8 mouse cellular contexts compared by ENCODE assay signal in the genomic region with DNA sequence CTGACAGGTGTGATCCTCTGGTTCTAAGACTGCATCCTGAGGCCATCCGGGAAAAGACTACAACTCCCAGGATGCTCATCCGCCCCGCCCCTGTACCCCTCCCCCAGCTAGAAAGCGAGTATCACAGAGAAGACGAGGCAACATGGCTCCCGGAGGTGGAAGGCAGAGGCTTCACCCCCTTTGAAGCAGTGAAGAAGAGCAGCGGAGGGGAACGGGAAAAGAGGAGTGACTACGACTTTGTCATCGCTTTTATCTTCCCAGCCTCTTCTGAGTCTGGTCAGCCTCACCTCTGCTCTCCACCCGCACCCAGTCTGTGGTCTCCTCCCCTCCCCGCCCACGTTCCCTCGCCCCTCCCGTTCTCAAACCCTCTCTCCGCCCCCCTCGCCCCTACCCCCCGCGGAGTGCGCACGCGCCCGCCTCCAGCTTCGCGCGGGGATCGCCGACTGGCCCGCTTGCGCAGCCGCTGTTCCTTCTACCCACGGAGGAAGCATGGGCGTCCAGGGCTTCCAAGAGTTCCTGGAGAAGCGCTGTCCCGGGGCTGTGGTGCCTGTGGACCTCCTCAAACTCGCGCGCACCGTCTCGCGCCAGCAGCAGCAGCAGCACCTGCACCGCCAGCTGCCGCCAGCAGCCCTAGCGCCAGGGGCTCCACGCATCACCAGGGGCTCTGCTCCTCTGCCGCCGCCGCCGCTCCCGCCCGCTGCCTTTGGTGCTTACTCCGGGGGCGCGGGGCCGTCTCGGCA. TPM values are rescaled to one million over a fixed set of nuclear protein-coding genes. Genes with fewer than 3 reads are reported as not detected.
DNase-seq lines count a peak whose midpoint lies in the region; ATAC-seq lines count a peak whose summit lies in the region.

A gene (plus strand): TSS at position 415 of the 740 bp plus-strand sequence.

- peak within 1 kb of the TSS; percentile 58 for H3K4me2 ChIP-seq in hindbrain, embryonic 11.5 days (replicated peaks; ENCODE audit: low read depth, low read length)
- H3K4me2 ChIP-seq in lung, embryonic 16.5 days (ENCODE audit: low read depth, low read length) = peak within 1 kb of the TSS; percentile 66

- H3K4me3 ChIP-seq in hindbrain, embryonic 11.5 days (ENCODE audit: low read depth, low read length) = peak within 1 kb of the TSS; percentile 61
- peak within 1 kb of the TSS; percentile 71 for H3K4me3 ChIP-seq in lung, embryonic 16.5 days (ENCODE audit: low read length)

- H3K27me3 ChIP-seq in hindbrain, embryonic 11.5 days (ENCODE audit: control insufficient read depth, insufficient read depth, low read length) = peaks cover 2% of the 10 kb centered on the region; the same call in 1 of the 2 replicates
- H3K27me3 ChIP-seq in lung, embryonic 16.5 days (ENCODE audit: control insufficient read depth, insufficient read depth, low read depth, low read length) = 0 out of 2 replicates have a peak, but pooled peaks cover 2% of the 10 kb centered on the region

- no peaks in the 10 kb centered on the region for H3K4me1 ChIP-seq in hindbrain, embryonic 11.5 days (replicated peaks; ENCODE audit: control insufficient read depth, insufficient read depth, low read length)
- 0 out of 2 replicates have a peak, but pooled peaks cover 3% of the 10 kb centered on the region for H3K4me1 ChIP-seq in lung, embryonic 16.5 days (replicated peaks; ENCODE audit: control insufficient read depth, insufficient read depth, low read length)

- peak; percentile 94 for ATAC-seq in hindbrain, embryonic 11.5 days (ENCODE audit: low FRiP score)
- peak; percentile 95 for ATAC-seq in lung, embryonic 16.5 days (ENCODE audit: low read depth)

- 17% methylated on average over 37 of the region's 56 CpGs for WGBS in hindbrain, embryonic 11.5 days
- WGBS in lung, embryonic 16.5 days = 8% methylated on average over 35 of the region's 56 CpGs

- peak; percentile 89 for DNase-seq in NIH3T3 (ENCODE audit: low read depth)
- DNase-seq in cerebellum, adult 9-11 months = peak; percentile 87
- DNase-seq in frontal cortex, adult 2 months (ENCODE audit: extremely low spot score in 1 of 2, low spot score in 1 of 2) = peak; percentile 32 to 86
- DNase-seq in hindbrain, embryonic 11.5 days (ENCODE audit: low spot score) = peak; percentile 84
- peak; percentile 84 for DNase-seq in layer of hippocampus, adult 9-11 months
- peak; percentile 64 for DNase-seq in ovary, postnatal 10 days (ENCODE audit: low spot score)
- peak; percentile 85 for DNase-seq in thymus, postnatal 0 days (ENCODE audit: low spot score)

- peak within 1 kb of the TSS; percentile 48 for H3K27ac ChIP-seq in hindbrain, embryonic 11.5 days (ENCODE audit: low read depth, low read length)
- H3K27ac ChIP-seq in lung, embryonic 16.5 days (ENCODE audit: low read length) = peak within 1 kb of the TSS; percentile 83

- no peaks in the 10 kb centered on the region for H3K9me3 ChIP-seq in hindbrain, embryonic 11.5 days (ENCODE audit: control insufficient read depth, low read length)
- H3K9me3 ChIP-seq in lung, embryonic 16.5 days (ENCODE audit: control insufficient read depth, low read length) = no peaks in the 10 kb centered on the region

- H3K36me3 ChIP-seq in hindbrain, embryonic 11.5 days (ENCODE audit: control insufficient read depth, insufficient read depth, low read length) = no peaks in the 10 kb centered on the region
- no peaks in the 10 kb centered on the region for H3K36me3 ChIP-seq in lung, embryonic 16.5 days (ENCODE audit: control insufficient read depth, insufficient read depth, low read length)

- peak within 1 kb of the TSS; percentile 63 for H3K9ac ChIP-seq in hindbrain, embryonic 11.5 days (ENCODE audit: low read depth, low read length)
- H3K9ac ChIP-seq in lung, embryonic 16.5 days (ENCODE audit: low read length) = peak within 1 kb of the TSS; percentile 77

RNA-seq across cellular contexts. Expression of the gene that starts here (rescaled TPM):
- 13.0 and 14.9 TPM in 2 replicates for polyA plus RNA-seq in frontal cortex, adult 2 months (2012; rRNA removed)
- 2.9 and 3.4 TPM in 2 replicates for polyA plus RNA-seq in hindbrain, embryonic 11.5 days (2014; fragmentation: Nextera tagmentation; extraction: Ambion mirVana)
- polyA plus RNA-seq in lung, embryonic 16.5 days (2015; fragmentation: Nextera tagmentation; extraction: Ambion mirVana) = 2.9 and 3.3 TPM in 2 replicates
- polyA plus RNA-seq in thymus, postnatal 0 days (2015; fragmentation: Nextera tagmentation; extraction: Ambion mirVana) = 1.9 and 2.3 TPM in 2 replicates

Comparison
In these comparisons a context has a peak if more than half of its experiments do, and no peak if none do; other contexts are left out.
1. Peak in every context shown above with its lines: DNase-seq, ATAC-seq, H3K4me3 ChIP-seq and H3K27ac ChIP-seq.